Mouse (Mus musculus): ENCODE measurements at regions not wholly inside any gene's neighbourhood (a gene's known extent, or its start where the extent isn't known, plus 50 kb on each side); places are given as distances from the start of the nearest gene placed in this dataset.
A peak's percentile ranks its signal among the peaks of the same experiment; 100 is the strongest.

DNA sequence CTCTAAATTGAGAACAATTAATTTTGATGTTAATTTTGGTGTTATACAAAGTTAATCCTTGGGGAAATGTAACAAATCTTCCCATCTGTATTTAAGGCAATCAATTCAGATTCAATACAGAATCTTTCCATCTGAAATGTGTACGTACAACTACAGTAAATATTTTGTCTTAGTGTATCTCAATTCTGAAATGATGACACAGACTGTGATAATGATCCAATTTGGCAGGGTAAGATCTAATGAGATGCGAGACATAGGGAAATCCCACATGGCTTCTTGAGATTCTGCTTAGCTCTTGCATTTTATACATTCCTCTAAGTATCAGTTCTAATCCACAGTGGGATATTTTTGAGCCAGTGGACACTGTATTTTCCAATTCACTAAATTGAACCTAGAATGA, 362.3 kb upstream of the Gnpda2 start:
- Histone ChIP-seq H3K4me3 (ENCODE audit: low read length) (no peak overlapping the region), H3K27me3 (ENCODE audit: insufficient read depth, low read length) (no peaks in the 10 kb centered on the region), H3K9me3 (ENCODE audit: low read length) (no peaks in the 10 kb centered on the region), H3K4me1 (ENCODE audit: insufficient read depth, low read length) (no peaks in the 10 kb centered on the region), H3K36me3 (ENCODE audit: insufficient read depth, low read length) (no peaks in the 10 kb centered on the region), H3K27ac (no peak overlapping the region), H3K9ac (replicated peaks; ENCODE audit: low read length) (no peak overlapping the region), H3K4me2 (ENCODE audit: low read depth, low read length) (no peak overlapping the region)
- TF ChIP-seq CTCF (IDR thresholded peaks at IDR 0.05; ENCODE audit: low read depth) = no peak
- DNase-seq (ENCODE audit: low spot score) = no peak
- 79% methylated on average over 2 of the region's 2 CpGs for WGBS
- ATAC-seq = no peak

- H3K9me3 ChIP-seq (ENCODE audit: low read length) = no peaks in the 10 kb centered on the region
- H3K4me2 ChIP-seq (ENCODE audit: low read depth, low read length) = no peak overlapping the region
- no peak overlapping the region for H3K4me3 ChIP-seq (ENCODE audit: low read length)
- no peaks in the 10 kb centered on the region for H3K36me3 ChIP-seq (ENCODE audit: insufficient read depth, low read length)
- no peak overlapping the region for H3K9ac ChIP-seq (replicated peaks; ENCODE audit: low read length)
- 81% methylated on average over 2 of the region's 2 CpGs for WGBS
- peak; percentile 29 for DNase-seq (ENCODE audit: low spot score)
- no peaks in the 10 kb centered on the region for H3K4me1 ChIP-seq (ENCODE audit: insufficient read depth, low read length)
- no peak for TF ChIP-seq CTCF (IDR thresholded peaks at IDR 0.05; ENCODE audit: low read depth)
- ATAC-seq = peak; percentile 71
- H3K27ac ChIP-seq = no peak overlapping the region
- H3K27me3 ChIP-seq (ENCODE audit: insufficient read depth, low read length) = no peaks in the 10 kb centered on the region
Measured at GRCm38 (mm10) chr5:69931476-69931875, 339.3 kb upstream of the Gnpda2 start.
